Mouse (Mus musculus) G1E (cell line): ENCODE measurements around the gene Yme1l1.

Experiments used
- CTCF ChIP-seq: IDR thresholded peaks from 2 replicates; pipeline ENCODE4 v1.5.1; 2012; ENCODE audit warnings: low read depth, low read length, inconsistent platforms, mixed read lengths
- GATA1 ChIP-seq: IDR thresholded peaks from 2 replicates; pipeline ENCODE4 v1.6.1; 2012; ENCODE audit warnings: borderline replicate concordance, low read length, inconsistent platforms, mixed read lengths
- GATA2 ChIP-seq: IDR thresholded peaks from 2 replicates; pipeline ENCODE4 v1.6.1; 2012; ENCODE audit warnings: low read depth, low read length, inconsistent platforms, borderline replicate concordance
- POLR2AphosphoS5 ChIP-seq: IDR thresholded peaks from 2 replicates; pipeline ENCODE4 v1.6.1; 2012; ENCODE audit warnings: low read depth, low read length, inconsistent platforms; ENCODE audit not compliant: insufficient replicate concordance
- TAL1 ChIP-seq: conservative IDR thresholded peaks from 2 replicates; pipeline ENCODE4 v1.6.1; 2012; ENCODE audit warnings: low read depth, low read length, inconsistent platforms, mixed read lengths

DNA sequence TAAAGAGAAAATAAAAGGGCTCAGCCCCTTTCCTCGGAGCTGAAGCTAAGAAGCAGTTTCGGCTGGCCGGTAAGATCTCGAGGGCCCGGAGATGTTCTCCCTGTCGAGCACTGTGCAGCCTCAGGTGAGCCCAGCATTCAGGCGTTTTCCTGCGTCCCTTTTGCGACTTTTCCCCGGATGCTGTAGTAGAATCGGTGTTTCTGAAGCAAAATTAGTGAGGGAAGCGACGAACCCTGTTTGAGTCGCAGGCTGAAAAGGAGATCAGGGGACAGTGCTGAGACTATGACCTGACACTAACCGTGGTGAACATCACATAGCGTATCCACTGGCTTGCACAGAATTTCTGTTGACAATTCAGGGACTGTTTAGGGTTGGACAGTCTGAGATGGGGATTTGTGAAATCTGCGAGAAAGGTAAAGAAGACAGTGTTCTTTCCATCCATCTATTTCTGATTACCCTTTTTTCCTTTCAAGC lies 476 bp downstream of the Yme1l1 start:
- TF ChIP-seq CTCF: no peak
- TF ChIP-seq GATA1: no peak
- TF ChIP-seq GATA2: no peak
- TF ChIP-seq POLR2AphosphoS5: no peak
- TF ChIP-seq TAL1: no peak
